Mouse (Mus musculus) lung, postnatal 25 days (tissue): ENCODE results near the gene Vegfa.
"Not testable (repeated sequence)": the region's sequence is repeated elsewhere in the genome, so short reads cannot be mapped to it uniquely, and the experiment has no call there.

Source experiments
- DNase-seq: peaks from one replicate; pipeline ENCODE4 v3.0.0; 2022; ENCODE audit warnings: low spot score

Gene Vegfa

GRCm38 (mm10) chr17:45996921-45997444 is 35.2 kb downstream of the Vegfa start:
- peak; percentile 35 for DNase-seq

GRCm38 (mm10) chr17:45994281-45994817 is 37.8 kb downstream of the Vegfa start:
- DNase-seq = no peak

GRCm38 (mm10) chr17:45986915-45987314 is 45.3 kb downstream of the Vegfa start:
- no peak for DNase-seq

- no peak for DNase-seq
Observed at GRCm38 (mm10) chr17:45986374-45986773, 45.8 kb downstream of the Vegfa start.

GRCm38 (mm10) chr17:45983185-45983584 is 49.0 kb downstream of the Vegfa start:
- DNase-seq = not testable (repeated sequence)

- DNase-seq = no peak
Observed at GRCm38 (mm10) chr17:45981841-45982240, 50.3 kb downstream of the Vegfa start.

- DNase-seq = no peak
Observed at GRCm38 (mm10) chr17:45979025-45979805, 53.0 kb downstream of the Vegfa start.

GRCm38 (mm10) chr17:45974461-45974860 is 57.7 kb downstream of the Vegfa start:
- no peak for DNase-seq

- DNase-seq = peak; percentile 76
Observed at GRCm38 (mm10) chr17:45973214-45973613, 59.0 kb downstream of the Vegfa start.

GRCm38 (mm10) chr17:45972405-45972804 is 59.8 kb downstream of the Vegfa start:
- DNase-seq = no peak

- DNase-seq = no peak
Observed at GRCm38 (mm10) chr17:45971800-45972199, 60.4 kb downstream of the Vegfa start.

GRCm38 (mm10) chr17:45970741-45971550 is 61.2 kb downstream of the Vegfa start:
- DNase-seq = peak; percentile 73

GRCm38 (mm10) chr17:45969596-45969995 is 62.6 kb downstream of the Vegfa start:
- DNase-seq = peak; percentile 62

GRCm38 (mm10) chr17:45968341-45968740 is 63.8 kb downstream of the Vegfa start:
- no peak for DNase-seq
